Mouse (Mus musculus) E14TG2a.4 (cell line): ENCODE results near the gene Igf1r.

Experiments used
- H3K27me3 ChIP-seq: 2 replicates; pipeline ENCODE4 v1.6.1; 2014; ENCODE audit warnings: low read length, control low read depth; ENCODE audit not compliant: insufficient read depth
- H3K36me3 ChIP-seq: 2 replicates; pipeline ENCODE4 v1.6.1; 2014; ENCODE audit warnings: low read length, control low read depth; ENCODE audit not compliant: insufficient read depth
- H3K4me1 ChIP-seq: replicated peaks from 2 replicates; pipeline ENCODE4 v1.6.1; 2014; ENCODE audit warnings: low read depth, low read length, control low read depth
- H3K4me3 ChIP-seq: replicated peaks from 2 replicates; pipeline ENCODE4 v1.5.1; 2014; ENCODE audit warnings: mild to moderate bottlenecking, low read length
- H3K9me3 ChIP-seq: 2 replicates; pipeline ENCODE4 v1.6.1; 2014; ENCODE audit warnings: low read length, control low read depth
- CTCF ChIP-seq: conservative IDR thresholded peaks from 2 replicates; pipeline ENCODE4 v1.5.1; 2014; ENCODE audit warnings: low read length
- NANOG ChIP-seq: IDR thresholded peaks from 2 replicates; pipeline ENCODE4 v1.6.1; 2014; ENCODE audit warnings: borderline replicate concordance, low read length, mixed read lengths
- POU5F1 ChIP-seq: IDR thresholded peaks from 2 replicates; pipeline ENCODE4 v1.6.1; 2014; ENCODE audit warnings: low read length, borderline replicate concordance

Gene Igf1r

GRCm38 (mm10) chr7:68250411-68250810, 297.8 kb downstream of the Igf1r start:
- H3K4me1 ChIP-seq, result peaks cover 12% of the 10 kb centered on the region
- no peaks in the 10 kb centered on the region for H3K36me3 ChIP-seq
- no peak overlapping the region for H3K4me3 ChIP-seq
- H3K9me3 ChIP-seq, result peaks cover 11% of the 10 kb centered on the region
- 0 out of 2 replicates have a peak, but pooled peaks cover 4% of the 10 kb centered on the region for H3K27me3 ChIP-seq
- TF ChIP-seq NANOG (no peak), POU5F1 (no peak), CTCF (no peak)

- Histone ChIP-seq H3K36me3 (no peaks in the 10 kb centered on the region), H3K9me3 (peaks cover 11% of the 10 kb centered on the region)
Measured at GRCm38 (mm10) chr7:68250902-68251301, 298.3 kb downstream of the Igf1r start.

GRCm38 (mm10) chr7:68257767-68258166, 305.1 kb downstream of the Igf1r start:
- H3K4me1 ChIP-seq, result peaks cover 31% of the 10 kb centered on the region
- TF ChIP-seq NANOG, result no peak
- TF ChIP-seq CTCF, result no peak
- TF ChIP-seq POU5F1, result no peak
- H3K4me3 ChIP-seq, result no peak overlapping the region

More at GRCm38 (mm10) chr7:68250902-68251301, 298.3 kb downstream of the Igf1r start:
- Histone ChIP-seq H3K27me3 (0 out of 2 replicates have a peak, but pooled peaks cover 4% of the 10 kb centered on the region), H3K4me3 (no peak overlapping the region), H3K4me1 (peaks cover 10% of the 10 kb centered on the region)
- TF ChIP-seq NANOG (no peak), POU5F1 (no peak), CTCF (no peak)

GRCm38 (mm10) chr7:68258326-68259150, 305.9 kb downstream of the Igf1r start:
- H3K4me3 ChIP-seq, result no peak overlapping the region
- H3K36me3 ChIP-seq, result no peaks in the 10 kb centered on the region
- no peaks in the 10 kb centered on the region; the same call in 1 of the 2 replicates for H3K27me3 ChIP-seq
- no peaks in the 10 kb centered on the region for H3K9me3 ChIP-seq
- H3K4me1 ChIP-seq, result peaks cover 37% of the 10 kb centered on the region
- no peak for TF ChIP-seq CTCF
- TF ChIP-seq POU5F1, result no peak
- TF ChIP-seq NANOG, result no peak

More at GRCm38 (mm10) chr7:68257767-68258166, 305.1 kb downstream of the Igf1r start:
- Histone ChIP-seq H3K9me3 (no peaks in the 10 kb centered on the region), H3K36me3 (no peaks in the 10 kb centered on the region), H3K27me3 (no peaks in the 10 kb centered on the region)

- Histone ChIP-seq H3K9me3 (no peaks in the 10 kb centered on the region), H3K36me3 (no peaks in the 10 kb centered on the region), H3K4me3 (no peak overlapping the region), H3K4me1 (peaks cover 48% of the 10 kb centered on the region), H3K27me3 (peaks cover 1% of the 10 kb centered on the region; the same call in 1 of the 2 replicates)
- TF ChIP-seq CTCF, result no peak
- TF ChIP-seq POU5F1, result no peak
- no peak for TF ChIP-seq NANOG
Measured at GRCm38 (mm10) chr7:68259523-68260081, 307.0 kb downstream of the Igf1r start.

GRCm38 (mm10) chr7:68262612-68263200, 310.1 kb downstream of the Igf1r start:
- Histone ChIP-seq H3K4me1 (peaks cover 69% of the 10 kb centered on the region), H3K4me3 (no peak overlapping the region), H3K9me3 (no peaks in the 10 kb centered on the region), H3K27me3 (peaks cover 3% of the 10 kb centered on the region; the same call in 1 of the 2 replicates), H3K36me3 (no peaks in the 10 kb centered on the region)
- TF ChIP-seq CTCF (no peak), NANOG (no peak), POU5F1 (no peak)

- peaks cover 3% of the 10 kb centered on the region; the same call in 1 of the 2 replicates for H3K27me3 ChIP-seq
- TF ChIP-seq NANOG (no peak), POU5F1 (no peak), CTCF (no peak)
- peak overlapping the region; percentile 73 for H3K4me3 ChIP-seq
- H3K36me3 ChIP-seq, result no peaks in the 10 kb centered on the region
- peaks cover 64% of the 10 kb centered on the region for H3K4me1 ChIP-seq
- H3K9me3 ChIP-seq, result no peaks in the 10 kb centered on the region
Measured at GRCm38 (mm10) chr7:68263346-68264027, 310.9 kb downstream of the Igf1r start.

- H3K4me3 ChIP-seq, result peak within 1 kb of the TSS; percentile 73
- H3K27me3 ChIP-seq, result peaks cover 3% of the 10 kb centered on the region; the same call in 1 of the 2 replicates
- H3K9me3 ChIP-seq, result no peaks in the 10 kb centered on the region
- H3K4me1 ChIP-seq, result peaks cover 63% of the 10 kb centered on the region
- no peaks in the 10 kb centered on the region for H3K36me3 ChIP-seq
- no peak for TF ChIP-seq NANOG
Measured at GRCm38 (mm10) chr7:68264028-68264453, 311.4 kb downstream of the Igf1r start, which contains the start of gene Pgpep1l. TSS of gene Pgpep1l (minus strand) at chr7:68264233.
